In genomic region chr3:108964361-108965044, GRCm38 (mm10) we compare ENCODE assay signal across 11 mouse cellular contexts. TPM values are rescaled to one million over a fixed set of nuclear protein-coding genes. Genes with fewer than 3 reads are reported as not detected.
A peak's percentile ranks its signal among the peaks of the same experiment; 100 is the strongest.
DNase-seq lines count a peak whose midpoint lies in the region; ATAC-seq and TF ChIP-seq lines count a peak whose summit lies in the region.
"Had no signal": no experiment of that assay in that cellular context is flagged by ENCODE, and none has a peak within 500 bp of the region (broad histone marks: within the 10 kb centered on the region; RNA-seq: fewer than 3 reads in every experiment).

No protein-coding gene starts in this region.

- no peak for TF ChIP-seq EP300 in liver, postnatal 0 days (IDR thresholded peaks at IDR 0.05; ENCODE audit: low read depth)

- H3K4me2 ChIP-seq in liver, postnatal 0 days (ENCODE audit: low read depth, low read length) = no peak overlapping the region
- H3K4me2 ChIP-seq: midbrain, embryonic 13.5 days had no signal

- TF ChIP-seq CTCF in liver, postnatal 0 days (IDR thresholded peaks at IDR 0.05; ENCODE audit: low read depth) = peak; percentile 20; the same call in 1 of the 2 replicates
- TF ChIP-seq CTCF in small intestine, adult 2 months (IDR thresholded peaks at IDR 0.05; ENCODE audit: extremely low read depth, insufficient read length, insufficient replicate concordance, low read depth, low read length) = peak; percentile 26; the same call in 1 of the 2 replicates

- no peak overlapping the region for H3K27ac ChIP-seq in liver, postnatal 0 days (ENCODE audit: low read depth)
- no peak overlapping the region for H3K27ac ChIP-seq in small intestine, adult 2 months (ENCODE audit: insufficient read depth, low read depth, low read length)
- H3K27ac ChIP-seq: midbrain, embryonic 13.5 days had no signal

- peak; percentile 42 to 49 for DNase-seq in cerebellum, postnatal 10 days
- no peak for DNase-seq in cerebellum, postnatal 4 days (ENCODE audit: low spot score in 2 of 2)
- no peak for DNase-seq in liver, postnatal 0 days
- no peak for DNase-seq in liver
- DNase-seq in adipocyte (ENCODE audit: low spot score) = peak; percentile 53
- DNase-seq in ovary, adult 18-20 months (ENCODE audit: low spot score) = no peak
- DNase-seq in right cerebral cortex, postnatal 4 days = no peak
- DNase-seq: gastrocnemius, postnatal 10 days had no signal

- no peaks in the 10 kb centered on the region for H3K27me3 ChIP-seq in liver, postnatal 0 days (ENCODE audit: insufficient read depth, low read length)
- no peaks in the 10 kb centered on the region for H3K27me3 ChIP-seq in small intestine, adult 2 months (ENCODE audit: control insufficient read depth, insufficient read depth, low read length)
- H3K27me3 ChIP-seq: midbrain, embryonic 13.5 days had no signal

- WGBS in liver, postnatal 0 days (ENCODE audit: insufficient replicate concordance) = 79% methylated on average over 7 of the region's 7 CpGs
- WGBS in small intestine, adult 2 months = 77% methylated on average over 7 of the region's 7 CpGs

- no peaks in the 10 kb centered on the region for H3K36me3 ChIP-seq in liver, postnatal 0 days (replicated peaks; ENCODE audit: insufficient read depth, low read length)
- no peaks in the 10 kb centered on the region for H3K36me3 ChIP-seq in small intestine, adult 2 months (ENCODE audit: control insufficient read depth, insufficient read depth, low read length)
- H3K36me3 ChIP-seq: midbrain, embryonic 13.5 days had no signal

- no peak overlapping the region for H3K9ac ChIP-seq in liver, postnatal 0 days (replicated peaks)
- H3K9ac ChIP-seq: midbrain, embryonic 13.5 days had no signal

- TF ChIP-seq POLR2A in small intestine, adult 2 months (IDR thresholded peaks at IDR 0.05; ENCODE audit: low read depth, low read length) = no peak

- no peaks in the 10 kb centered on the region for H3K9me3 ChIP-seq in liver, postnatal 0 days (ENCODE audit: low read length)
- H3K9me3 ChIP-seq: midbrain, embryonic 13.5 days had no signal

- no peak overlapping the region for H3K4me3 ChIP-seq in liver, postnatal 0 days (ENCODE audit: low read depth, low read length)
- no peak overlapping the region for H3K4me3 ChIP-seq in small intestine, adult 2 months (ENCODE audit: low read depth, low read length)
- H3K4me3 ChIP-seq: midbrain, embryonic 13.5 days had no signal

- H3K4me1 ChIP-seq in liver, postnatal 0 days (ENCODE audit: insufficient read depth) = no peaks in the 10 kb centered on the region
- no peaks in the 10 kb centered on the region for H3K4me1 ChIP-seq in small intestine, adult 2 months (ENCODE audit: control insufficient read depth, insufficient read depth, insufficient read length, low read length)

- ATAC-seq in liver, postnatal 0 days = no peak
- ATAC-seq: midbrain, embryonic 13.5 days had no signal

RNA-seq across cellular contexts. Expression of gene Gm9857, which starts 24.3 kb away (rescaled TPM):
- polyA plus RNA-seq in liver, postnatal 0 days (2015; fragmentation: Nextera tagmentation; extraction: Ambion mirVana) = not detected in 2 replicates
- polyA plus RNA-seq in small intestine, adult 2 months (2012; rRNA removed) = not detected in 2 replicates
- polyA plus RNA-seq: large intestine, adult 2 months had no signal

RNA-seq across cellular contexts. Expression of gene Henmt1, which starts 24.8 kb away (rescaled TPM):
- not detected in 2 replicates for polyA plus RNA-seq in liver, postnatal 0 days (2015; fragmentation: Nextera tagmentation; extraction: Ambion mirVana)
- polyA plus RNA-seq in small intestine, adult 2 months (2012; rRNA removed) = not detected in 2 replicates
- polyA plus RNA-seq: large intestine, adult 2 months had no signal

RNA-seq across cellular contexts. Expression of gene Prpf38b, which starts 53.0 kb away (rescaled TPM):
- 21.5 and 23.9 TPM in 2 replicates for polyA plus RNA-seq in liver, postnatal 0 days (2015; fragmentation: Nextera tagmentation; extraction: Ambion mirVana)
- polyA plus RNA-seq in small intestine, adult 2 months (2012; rRNA removed) = 38.0 and 73.9 TPM in 2 replicates

Comparison
In these comparisons a context has a peak if more than half of its experiments do, and no peak if none do; other contexts are left out.
1. DNase-seq: peak in cerebellum, postnatal 10 days (2 of 2) and adipocyte (single experiment); none in cerebellum, postnatal 4 days (0 of 2), liver, postnatal 0 days (single experiment), liver (single experiment), ovary, adult 18-20 months (single experiment) and right cerebral cortex, postnatal 4 days (single experiment).